Mouse (Mus musculus): ENCODE results near the gene En2. TPM values are rescaled to one million over a fixed set of nuclear protein-coding genes. Genes with fewer than 3 reads are reported as not detected.
A peak's percentile ranks its signal among the peaks of the same experiment; 100 is the strongest.

En2 gene
- polyA plus RNA-seq, 1 experiment from 2014 or later: 0.58 TPM

- H3K27ac ChIP-seq: no peak overlapping the region
- ATAC-seq (ENCODE audit: low FRiP score): no peak
- H3K9ac ChIP-seq: no peak overlapping the region
- H3K9me3 ChIP-seq: no peaks in the 10 kb centered on the region
- H3K4me3 ChIP-seq: no peak overlapping the region
- no peaks in the 10 kb centered on the region for H3K36me3 ChIP-seq
- peaks cover 94% of the 10 kb centered on the region for H3K27me3 ChIP-seq
- no peak overlapping the region for H3K4me2 ChIP-seq
- WGBS: 3% methylated on average over 1 of the region's 1 CpGs
- peaks cover 35% of the 10 kb centered on the region for H3K4me1 ChIP-seq (replicated peaks)
Measured at GRCm38 (mm10) chr5:28163926-28164325, 1.6 kb upstream of the En2 start.

GRCm38 (mm10) chr5:28166256-28167231, 1.1 kb downstream of the En2 start:
- Histone ChIP-seq H3K4me3 (peak overlapping the region; percentile 49), H3K9me3 (no peaks in the 10 kb centered on the region), H3K9ac (peak overlapping the region; percentile 77), H3K36me3 (no peaks in the 10 kb centered on the region), H3K27ac (peak overlapping the region; percentile 83), H3K4me1 (replicated peaks) (peaks cover 30% of the 10 kb centered on the region), H3K4me2 (peak overlapping the region; percentile 60), H3K27me3 (peaks cover 90% of the 10 kb centered on the region)
- under 1% methylated on average over 105 of the region's 111 CpGs for whole genome bisulfite sequencing
- ATAC-seq (ENCODE audit: low FRiP score): peak; percentile 12; the same call in 1 of the 2 replicates

GRCm38 (mm10) chr5:28167611-28168252, 2.2 kb downstream of the En2 start:
- Histone ChIP-seq H3K27ac (peak overlapping the region; percentile 83), H3K27me3 (peaks cover 90% of the 10 kb centered on the region), H3K4me2 (peak overlapping the region; percentile 60), H3K36me3 (no peaks in the 10 kb centered on the region), H3K4me1 (replicated peaks) (peaks cover 22% of the 10 kb centered on the region), H3K9ac (peak overlapping the region; percentile 77), H3K4me3 (peak overlapping the region; percentile 49), H3K9me3 (no peaks in the 10 kb centered on the region)
- no peak for ATAC-seq (ENCODE audit: low FRiP score)
- under 1% methylated on average over 29 of the region's 29 CpGs for WGBS

GRCm38 (mm10) chr5:28168253-28169165, 3.0 kb downstream of the En2 start:
- H3K9ac ChIP-seq: peak overlapping the region; percentile 77

GRCm38 (mm10) chr5:28169166-28169801, 3.8 kb downstream of the En2 start:
- H3K4me2 ChIP-seq: peak overlapping the region; percentile 60
- no peaks in the 10 kb centered on the region for H3K9me3 ChIP-seq
- H3K9ac ChIP-seq: peak overlapping the region; percentile 77
- H3K4me1 ChIP-seq (replicated peaks): peaks cover 26% of the 10 kb centered on the region
- H3K27ac ChIP-seq: peak overlapping the region; percentile 83; the same call in 1 of the 2 replicates
- H3K4me3 ChIP-seq: peak overlapping the region; percentile 49
- H3K36me3 ChIP-seq: no peaks in the 10 kb centered on the region
- no peak for ATAC-seq (ENCODE audit: low FRiP score)
- 6% methylated on average over 5 of the region's 5 CpGs for WGBS
- peaks cover 90% of the 10 kb centered on the region for H3K27me3 ChIP-seq

More at GRCm38 (mm10) chr5:28168253-28169165, 3.0 kb downstream of the En2 start:
- no peaks in the 10 kb centered on the region for H3K36me3 ChIP-seq
- no peaks in the 10 kb centered on the region for H3K9me3 ChIP-seq
- peak overlapping the region; percentile 83 for H3K27ac ChIP-seq
- ATAC-seq (ENCODE audit: low FRiP score): no peak
- H3K4me1 ChIP-seq (replicated peaks): peaks cover 22% of the 10 kb centered on the region
- peak overlapping the region; percentile 60 for H3K4me2 ChIP-seq
- 1% methylated on average over 36 of the region's 36 CpGs for WGBS
- peaks cover 90% of the 10 kb centered on the region for H3K27me3 ChIP-seq
- H3K4me3 ChIP-seq: peak overlapping the region; percentile 49

GRCm38 (mm10) chr5:28170081-28170480, 4.6 kb downstream of the En2 start:
- peaks cover 90% of the 10 kb centered on the region for H3K27me3 ChIP-seq
- no peaks in the 10 kb centered on the region for H3K36me3 ChIP-seq
- H3K4me2 ChIP-seq: peak overlapping the region; percentile 60
- no peak overlapping the region for H3K27ac ChIP-seq
- ATAC-seq (ENCODE audit: low FRiP score): no peak
- H3K9me3 ChIP-seq: no peaks in the 10 kb centered on the region
- peaks cover 25% of the 10 kb centered on the region for H3K4me1 ChIP-seq (replicated peaks)
- peak overlapping the region; percentile 77 for H3K9ac ChIP-seq
- 2% methylated on average over 17 of the region's 17 CpGs for WGBS
- peak overlapping the region; percentile 49 for H3K4me3 ChIP-seq

- Histone ChIP-seq H3K4me3 (peak overlapping the region; percentile 34), H3K4me2 (peak overlapping the region; percentile 44), H3K9me3 (no peaks in the 10 kb centered on the region), H3K36me3 (no peaks in the 10 kb centered on the region), H3K27ac (no peak overlapping the region), H3K9ac (peak overlapping the region; percentile 66), H3K27me3 (peaks cover 90% of the 10 kb centered on the region), H3K4me1 (replicated peaks) (peaks cover 24% of the 10 kb centered on the region)
- 2% methylated on average over 19 of the region's 19 CpGs for WGBS
- ATAC-seq (ENCODE audit: low FRiP score): no peak
Measured at GRCm38 (mm10) chr5:28170892-28171291, 5.4 kb downstream of the En2 start.

- 11% methylated on average over 5 of the region's 5 CpGs for WGBS
Measured at GRCm38 (mm10) chr5:28171667-28172066, 6.2 kb downstream of the En2 start.

GRCm38 (mm10) chr5:28172261-28172920, 6.9 kb downstream of the En2 start:
- Histone ChIP-seq H3K4me1 (replicated peaks) (peaks cover 12% of the 10 kb centered on the region), H3K9ac (no peak overlapping the region), H3K27me3 (peaks cover 90% of the 10 kb centered on the region), H3K9me3 (no peaks in the 10 kb centered on the region), H3K4me3 (0 out of 2 replicates have a peak overlapping the region, but pooled peaks have one; percentile 4), H3K27ac (no peak overlapping the region), H3K4me2 (no peak overlapping the region), H3K36me3 (no peaks in the 10 kb centered on the region)
- 8% methylated on average over 8 of the region's 8 CpGs for WGBS
- ATAC-seq (ENCODE audit: low FRiP score): no peak

More at GRCm38 (mm10) chr5:28171667-28172066, 6.2 kb downstream of the En2 start:
- peaks cover 90% of the 10 kb centered on the region for H3K27me3 ChIP-seq
- no peak for ATAC-seq (ENCODE audit: low FRiP score)
- H3K4me1 ChIP-seq (replicated peaks): peaks cover 16% of the 10 kb centered on the region
- no peak overlapping the region for H3K4me3 ChIP-seq
- H3K4me2 ChIP-seq: no peak overlapping the region
- H3K9ac ChIP-seq: no peak overlapping the region
- H3K27ac ChIP-seq: no peak overlapping the region
- H3K36me3 ChIP-seq: no peaks in the 10 kb centered on the region
- H3K9me3 ChIP-seq: no peaks in the 10 kb centered on the region

GRCm38 (mm10) chr5:28172921-28173670, 7.6 kb downstream of the En2 start:
- Histone ChIP-seq H3K27ac (0 out of 2 replicates have a peak overlapping the region, but pooled peaks have one; percentile 55), H3K4me3 (peak overlapping the region; percentile 5; the same call in 1 of the 2 replicates), H3K4me2 (peak overlapping the region; percentile 6), H3K36me3 (no peaks in the 10 kb centered on the region), H3K27me3 (peaks cover 94% of the 10 kb centered on the region), H3K9ac (no peak overlapping the region), H3K9me3 (no peaks in the 10 kb centered on the region), H3K4me1 (replicated peaks) (peaks cover 12% of the 10 kb centered on the region)
- ATAC-seq (ENCODE audit: low FRiP score): no peak
- WGBS: 5% methylated on average over 4 of the region's 4 CpGs
